Mouse (Mus musculus): ENCODE measurements around the gene Pard3b. TPM values are rescaled to one million over a fixed set of nuclear protein-coding genes. Genes with fewer than 3 reads are reported as not detected.

Gene Pard3b
- polyA plus RNA-seq, 1 experiment from 2014 or later, result 19.3 TPM

GRCm38 (mm10) chr1:62488871-62489270, 850.2 kb downstream of the Pard3b start:
- Histone ChIP-seq H3K4me1 (peaks cover 2% of the 10 kb centered on the region; the same call in 1 of the 2 replicates), H3K27ac (no peak overlapping the region), H3K4me2 (no peak overlapping the region), H3K9ac (no peak overlapping the region), H3K9me3 (0 out of 2 replicates have a peak, but pooled peaks cover 3% of the 10 kb centered on the region), H3K27me3 (no peaks in the 10 kb centered on the region), H3K4me3 (replicated peaks) (no peak overlapping the region), H3K36me3 (replicated peaks) (no peaks in the 10 kb centered on the region)
- ATAC-seq (ENCODE audit: low FRiP score), result no peak
- 37% methylated on average over 6 of the region's 6 CpGs for WGBS

GRCm38 (mm10) chr1:62499146-62499545, 860.5 kb downstream of the Pard3b start:
- H3K9me3 ChIP-seq, result no peaks in the 10 kb centered on the region
- 81% methylated on average over 5 of the region's 5 CpGs for WGBS
- no peak overlapping the region for H3K27ac ChIP-seq
- H3K4me2 ChIP-seq, result no peak overlapping the region
- H3K4me1 ChIP-seq, result no peaks in the 10 kb centered on the region
- no peak overlapping the region for H3K9ac ChIP-seq
- H3K27me3 ChIP-seq, result no peaks in the 10 kb centered on the region
- no peak overlapping the region for H3K4me3 ChIP-seq (replicated peaks)
- H3K36me3 ChIP-seq (replicated peaks), result no peaks in the 10 kb centered on the region
- no peak for ATAC-seq (ENCODE audit: low FRiP score)

- ATAC-seq (ENCODE audit: low FRiP score), result no peak
- no peak overlapping the region for H3K4me2 ChIP-seq
- no peak overlapping the region for H3K27ac ChIP-seq
- no peak overlapping the region for H3K9ac ChIP-seq
- H3K9me3 ChIP-seq, result no peaks in the 10 kb centered on the region
- H3K4me3 ChIP-seq (replicated peaks), result no peak overlapping the region
- H3K4me1 ChIP-seq, result peaks cover under 1% of the 10 kb centered on the region; the same call in 1 of the 2 replicates
- H3K36me3 ChIP-seq (replicated peaks), result no peaks in the 10 kb centered on the region
- WGBS, result 79% methylated on average over 4 of the region's 4 CpGs
- no peaks in the 10 kb centered on the region for H3K27me3 ChIP-seq
Measured at GRCm38 (mm10) chr1:62510501-62510900, 871.9 kb downstream of the Pard3b start.

- Histone ChIP-seq H3K36me3 (replicated peaks) (no peaks in the 10 kb centered on the region), H3K4me1 (no peaks in the 10 kb centered on the region; the same call in 1 of the 2 replicates), H3K27ac (no peak overlapping the region), H3K4me3 (replicated peaks) (no peak overlapping the region), H3K9ac (no peak overlapping the region), H3K9me3 (no peaks in the 10 kb centered on the region), H3K27me3 (no peaks in the 10 kb centered on the region), H3K4me2 (no peak overlapping the region)
- ATAC-seq (ENCODE audit: low FRiP score), result no peak
- 85% methylated on average over 3 of the region's 3 CpGs for WGBS
Measured at GRCm38 (mm10) chr1:62511681-62512080, 873.1 kb downstream of the Pard3b start.

GRCm38 (mm10) chr1:62518621-62519213, 880.1 kb downstream of the Pard3b start:
- WGBS, result 38% methylated on average over 2 of the region's 2 CpGs
- H3K4me1 ChIP-seq, result peaks cover 8% of the 10 kb centered on the region
- no peak overlapping the region for H3K4me2 ChIP-seq
- H3K9me3 ChIP-seq, result no peaks in the 10 kb centered on the region
- peak; percentile 46 for ATAC-seq (ENCODE audit: low FRiP score)
- no peak overlapping the region for H3K4me3 ChIP-seq (replicated peaks)
- no peaks in the 10 kb centered on the region for H3K36me3 ChIP-seq (replicated peaks)
- peak overlapping the region; percentile 51; the same call in 1 of the 2 replicates for H3K27ac ChIP-seq
- no peaks in the 10 kb centered on the region for H3K27me3 ChIP-seq
- H3K9ac ChIP-seq, result no peak overlapping the region

- H3K27me3 ChIP-seq, result no peaks in the 10 kb centered on the region
- 92% methylated on average over 7 of the region's 7 CpGs for WGBS
- no peak overlapping the region for H3K4me3 ChIP-seq (replicated peaks)
- peaks cover 8% of the 10 kb centered on the region for H3K4me1 ChIP-seq
- no peaks in the 10 kb centered on the region for H3K9me3 ChIP-seq
- no peak overlapping the region for H3K27ac ChIP-seq
- no peak overlapping the region for H3K4me2 ChIP-seq
- no peak for ATAC-seq (ENCODE audit: low FRiP score)
- no peaks in the 10 kb centered on the region for H3K36me3 ChIP-seq (replicated peaks)
- no peak overlapping the region for H3K9ac ChIP-seq
Measured at GRCm38 (mm10) chr1:62521368-62521767, 882.7 kb downstream of the Pard3b start.

- 86% methylated on average over 2 of the region's 2 CpGs for WGBS
- Histone ChIP-seq H3K27ac (no peak overlapping the region), H3K9ac (no peak overlapping the region), H3K4me2 (no peak overlapping the region), H3K9me3 (no peaks in the 10 kb centered on the region), H3K36me3 (replicated peaks) (no peaks in the 10 kb centered on the region), H3K4me3 (replicated peaks) (no peak overlapping the region), H3K4me1 (peaks cover 8% of the 10 kb centered on the region), H3K27me3 (no peaks in the 10 kb centered on the region)
- ATAC-seq (ENCODE audit: low FRiP score), result no peak
Measured at GRCm38 (mm10) chr1:62522761-62523160, 884.1 kb downstream of the Pard3b start.

GRCm38 (mm10) chr1:62527788-62528187, 889.2 kb downstream of the Pard3b start:
- Histone ChIP-seq H3K36me3 (replicated peaks) (no peaks in the 10 kb centered on the region), H3K9me3 (no peaks in the 10 kb centered on the region), H3K4me1 (no peaks in the 10 kb centered on the region; the same call in 1 of the 2 replicates), H3K4me2 (no peak overlapping the region), H3K27me3 (no peaks in the 10 kb centered on the region), H3K4me3 (replicated peaks) (no peak overlapping the region), H3K27ac (no peak overlapping the region), H3K9ac (no peak overlapping the region)
- ATAC-seq (ENCODE audit: low FRiP score), result no peak
- 75% methylated on average over 7 of the region's 7 CpGs for WGBS

GRCm38 (mm10) chr1:62529941-62530340, 891.3 kb downstream of the Pard3b start:
- Histone ChIP-seq H3K4me1 (no peaks in the 10 kb centered on the region; the same call in 1 of the 2 replicates), H3K9ac (no peak overlapping the region), H3K27me3 (no peaks in the 10 kb centered on the region), H3K4me3 (replicated peaks) (no peak overlapping the region), H3K36me3 (replicated peaks) (no peaks in the 10 kb centered on the region), H3K4me2 (no peak overlapping the region), H3K27ac (no peak overlapping the region), H3K9me3 (no peaks in the 10 kb centered on the region)
- no peak for ATAC-seq (ENCODE audit: low FRiP score)
- WGBS, result 31% methylated on average over 8 of the region's 8 CpGs

- no peak for ATAC-seq (ENCODE audit: low FRiP score)
- Histone ChIP-seq H3K36me3 (replicated peaks) (no peaks in the 10 kb centered on the region), H3K4me1 (no peaks in the 10 kb centered on the region; the same call in 1 of the 2 replicates), H3K9ac (no peak overlapping the region), H3K27ac (no peak overlapping the region), H3K9me3 (no peaks in the 10 kb centered on the region), H3K4me3 (replicated peaks) (no peak overlapping the region), H3K27me3 (no peaks in the 10 kb centered on the region), H3K4me2 (no peak overlapping the region)
- 78% methylated on average over 10 of the region's 10 CpGs for WGBS
Measured at GRCm38 (mm10) chr1:62532426-62533126, 894.0 kb downstream of the Pard3b start.

GRCm38 (mm10) chr1:62548953-62549352, 910.3 kb downstream of the Pard3b start:
- no peaks in the 10 kb centered on the region for H3K36me3 ChIP-seq (replicated peaks)
- H3K9me3 ChIP-seq, result no peaks in the 10 kb centered on the region
- H3K4me2 ChIP-seq, result no peak overlapping the region
- no peaks in the 10 kb centered on the region for H3K4me1 ChIP-seq
- H3K27ac ChIP-seq, result no peak overlapping the region
- WGBS, result 92% methylated on average over 4 of the region's 4 CpGs
- no peaks in the 10 kb centered on the region for H3K27me3 ChIP-seq
- ATAC-seq (ENCODE audit: low FRiP score), result no peak
- H3K4me3 ChIP-seq (replicated peaks), result no peak overlapping the region
- no peak overlapping the region for H3K9ac ChIP-seq

- Histone ChIP-seq H3K36me3 (replicated peaks) (no peaks in the 10 kb centered on the region), H3K4me2 (no peak overlapping the region), H3K9ac (no peak overlapping the region), H3K27me3 (no peaks in the 10 kb centered on the region), H3K9me3 (no peaks in the 10 kb centered on the region), H3K4me3 (replicated peaks) (no peak overlapping the region), H3K4me1 (no peaks in the 10 kb centered on the region), H3K27ac (no peak overlapping the region)
- 40% methylated on average over 2 of the region's 2 CpGs for WGBS
- no peak for ATAC-seq (ENCODE audit: low FRiP score)
Measured at GRCm38 (mm10) chr1:62550546-62550945, 911.9 kb downstream of the Pard3b start.

GRCm38 (mm10) chr1:62551516-62551915, 912.9 kb downstream of the Pard3b start:
- H3K9me3 ChIP-seq, result no peaks in the 10 kb centered on the region

More at GRCm38 (mm10) chr1:62551516-62551915, 912.9 kb downstream of the Pard3b start:
- Histone ChIP-seq H3K9ac (no peak overlapping the region), H3K4me1 (no peaks in the 10 kb centered on the region), H3K4me3 (replicated peaks) (no peak overlapping the region), H3K27ac (no peak overlapping the region), H3K36me3 (replicated peaks) (no peaks in the 10 kb centered on the region), H3K27me3 (no peaks in the 10 kb centered on the region), H3K4me2 (no peak overlapping the region)
- ATAC-seq (ENCODE audit: low FRiP score), result no peak
- WGBS, result 84% methylated on average over 6 of the region's 6 CpGs
